Mouse (Mus musculus) liver, postnatal 0 days (tissue): ENCODE measurements around the gene Stx18. TPM values are rescaled to one million over a fixed set of nuclear protein-coding genes. Genes with fewer than 3 reads are reported as not detected.

Experiments
- ATAC-seq: fragments of 200-750 bp; cut with Nextera tagmentation; 2 replicates; pipeline ENCODE4 v1.8.0; 2017; ENCODE audit warnings: mild to moderate bottlenecking, moderate library complexity
- DNase-seq: peaks from one replicate; pipeline ENCODE4 v3.0.0-alpha.2; 2016
- H3K27ac ChIP-seq: fragments of 300-500 bp; sonication (generic); 2 replicates; pipeline ENCODE4 v1.5.1; 2014; ENCODE audit warnings: antibody characterized with exemption, moderate library complexity, mild to moderate bottlenecking, low read depth
- H3K27me3 ChIP-seq: fragments of 300-500 bp; sonication (generic); 2 replicates; pipeline ENCODE4 v1.6.1; 2014; ENCODE audit warnings: low read length, control low read depth, mixed read lengths; ENCODE audit not compliant: insufficient read depth
- H3K36me3 ChIP-seq: fragments of 300-500 bp; sonication (generic); replicated peaks from 2 replicates; pipeline ENCODE4 v1.6.1; 2014; ENCODE audit warnings: mild to moderate bottlenecking, control low read depth, low read length, moderate library complexity, mixed read lengths; ENCODE audit not compliant: insufficient read depth
- H3K4me1 ChIP-seq: fragments of 300-500 bp; sonication (generic); 2 replicates; pipeline ENCODE4 v1.6.1; 2014; ENCODE audit warnings: antibody characterized with exemption, mild to moderate bottlenecking, control low read depth; ENCODE audit not compliant: insufficient read depth
- H3K4me2 ChIP-seq: fragments of 300-500 bp; sonication (generic); 2 replicates; pipeline ENCODE4 v1.6.1; 2014; ENCODE audit warnings: low read depth, mild to moderate bottlenecking, low read length, moderate library complexity, mixed read lengths
- H3K4me3 ChIP-seq: fragments of 300-500 bp; sonication (generic); 2 replicates; pipeline ENCODE4 v1.5.1; 2014; ENCODE audit warnings: low read depth, low read length
- H3K9ac ChIP-seq: fragments of 300-500 bp; sonication (generic); replicated peaks from 2 replicates; pipeline ENCODE4 v1.6.1; 2014; ENCODE audit warnings: mild to moderate bottlenecking, moderate library complexity
- H3K9me3 ChIP-seq: fragments of 300-500 bp; sonication (generic); 2 replicates; pipeline ENCODE4 v1.6.1; 2016; ENCODE audit warnings: mild to moderate bottlenecking, control low read depth, low read length, mixed read lengths
- CTCF ChIP-seq: sonication (generic); IDR thresholded peaks from 2 replicates; pipeline ENCODE4 v1.5.1; 2016; ENCODE audit warnings: antibody characterized with exemption, low read depth
- EP300 ChIP-seq: IDR thresholded peaks from 2 replicates; pipeline ENCODE4 v1.6.1; 2016; ENCODE audit warnings: antibody characterized with exemption, low read depth, mild to moderate bottlenecking
- WGBS: fragments of 180-500 bp; shearing (Covaris S2); extraction: QIAGEN DNeasy Blood & Tissue Kit; methylation state at CpG from one replicate; pipeline ENCODE4 v1.1.7; 2014; ENCODE audit not compliant: insufficient replicate concordance; 5-methylcytosine and 5-hydroxymethylcytosine counted together
- polyA plus RNA-seq: library from polyadenylated mRNA; unstranded; fragments of >200 nt; fragmentation: Nextera tagmentation; extraction: Ambion mirVana; gene quantifications from 2 replicates; pipeline ENCODE4 v1.2.1, GENCODE M21; 2015

Gene Stx18
- polyA plus RNA-seq, 1 experiment from 2014 or later: 15.2 TPM

- ATAC-seq: no peak
These were observed 47.2 kb downstream of the Stx18 start for GRCm38 (mm10) chr5:38085561-38086392.

DNA sequence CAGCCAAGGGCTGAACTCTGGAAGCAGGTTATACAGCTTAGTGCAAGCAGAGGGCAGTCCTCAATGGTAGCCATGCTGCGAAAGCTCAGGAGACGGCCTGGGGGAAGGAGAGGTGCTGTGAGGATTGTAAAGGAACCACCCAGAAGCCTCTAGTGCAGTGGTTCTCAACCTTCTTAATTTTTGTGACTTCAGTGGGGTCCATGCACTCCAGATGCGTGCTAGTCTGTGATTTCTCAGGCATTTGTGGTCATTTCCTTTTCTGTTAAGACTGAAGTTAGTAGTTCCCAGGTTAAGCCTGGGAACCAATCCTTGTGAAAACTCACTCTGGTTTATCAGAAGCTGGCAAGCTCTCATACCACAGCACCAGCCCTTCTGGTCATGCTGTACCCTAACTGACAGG is 51.6 kb downstream of the Stx18 start:
- Histone ChIP-seq H3K4me1 (no peaks in the 10 kb centered on the region), H3K27me3 (no peaks in the 10 kb centered on the region), H3K27ac (no peak overlapping the region), H3K36me3 (no peaks in the 10 kb centered on the region), H3K9me3 (no peaks in the 10 kb centered on the region), H3K9ac (no peak overlapping the region), H3K4me2 (no peak overlapping the region), H3K4me3 (no peak overlapping the region)
- DNase-seq (no peak), ATAC-seq (no peak)
- 66% methylated on average over 3 of the region's 3 CpGs for WGBS
- TF ChIP-seq EP300: no peak
- no peak for TF ChIP-seq CTCF

More at GRCm38 (mm10) chr5:38085561-38086392, 47.2 kb downstream of the Stx18 start:
- no peaks in the 10 kb centered on the region for H3K27me3 ChIP-seq
- H3K9me3 ChIP-seq: no peaks in the 10 kb centered on the region
- no peaks in the 10 kb centered on the region for H3K4me1 ChIP-seq
- no peak overlapping the region for H3K4me2 ChIP-seq
- peak; percentile 65 for DNase-seq
- no peak overlapping the region for H3K27ac ChIP-seq
- TF ChIP-seq EP300 (no peak), CTCF (peak; percentile 91)
- H3K9ac ChIP-seq: no peak overlapping the region
- H3K4me3 ChIP-seq: no peak overlapping the region
- H3K36me3 ChIP-seq: no peaks in the 10 kb centered on the region
- 50% methylated on average over 10 of the region's 10 CpGs for WGBS

DNA sequence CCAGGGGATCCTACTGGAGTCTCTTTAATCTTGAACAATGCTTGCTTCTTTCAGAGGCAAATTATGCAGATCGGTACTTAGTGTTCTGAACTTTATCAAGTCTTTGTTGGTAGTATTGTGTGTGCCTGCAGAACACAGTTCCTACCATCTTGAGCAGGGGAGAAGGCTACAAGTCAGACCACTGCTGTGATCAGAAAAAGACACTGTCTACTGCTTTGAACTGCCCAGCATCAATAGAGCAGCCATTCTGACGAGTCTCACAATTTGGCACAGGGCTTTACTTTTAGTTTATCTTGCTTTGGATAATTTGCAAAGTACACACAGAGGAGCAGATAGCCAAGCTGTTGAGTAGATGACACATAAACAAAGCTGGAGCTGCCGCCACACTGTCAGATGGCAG is 52.0 kb downstream of the Stx18 start:
- Histone ChIP-seq H3K27ac (no peak overlapping the region), H3K9ac (no peak overlapping the region), H3K27me3 (no peaks in the 10 kb centered on the region), H3K4me3 (no peak overlapping the region), H3K36me3 (no peaks in the 10 kb centered on the region), H3K9me3 (no peaks in the 10 kb centered on the region), H3K4me1 (no peaks in the 10 kb centered on the region), H3K4me2 (no peak overlapping the region)
- no peak for DNase-seq
- 85% methylated on average over 3 of the region's 3 CpGs for WGBS
- TF ChIP-seq EP300 (no peak), CTCF (no peak)
- no peak for ATAC-seq

GRCm38 (mm10) chr5:38091046-38091965 is 52.8 kb downstream of the Stx18 start:
- Histone ChIP-seq H3K27me3 (no peaks in the 10 kb centered on the region), H3K4me1 (no peaks in the 10 kb centered on the region), H3K4me3 (no peak overlapping the region), H3K9me3 (no peaks in the 10 kb centered on the region), H3K4me2 (no peak overlapping the region), H3K36me3 (no peaks in the 10 kb centered on the region), H3K9ac (no peak overlapping the region), H3K27ac (no peak overlapping the region)
- TF ChIP-seq EP300 (no peak), CTCF (peak; percentile 80)
- 54% methylated on average over 8 of the region's 8 CpGs for WGBS
- DNase-seq (no peak), ATAC-seq (no peak)

GRCm38 (mm10) chr5:38091966-38092304 is 53.4 kb downstream of the Stx18 start:
- H3K27me3 ChIP-seq: no peaks in the 10 kb centered on the region
- ATAC-seq (no peak), DNase-seq (no peak)
- H3K9ac ChIP-seq: no peak overlapping the region
- no peaks in the 10 kb centered on the region for H3K36me3 ChIP-seq
- no peak overlapping the region for H3K4me2 ChIP-seq
- TF ChIP-seq CTCF (no peak), EP300 (no peak)
- 58% methylated on average over 2 of the region's 2 CpGs for WGBS
- no peaks in the 10 kb centered on the region for H3K9me3 ChIP-seq
- H3K4me1 ChIP-seq: no peaks in the 10 kb centered on the region
- H3K27ac ChIP-seq: no peak overlapping the region
- H3K4me3 ChIP-seq: no peak overlapping the region

DNA sequence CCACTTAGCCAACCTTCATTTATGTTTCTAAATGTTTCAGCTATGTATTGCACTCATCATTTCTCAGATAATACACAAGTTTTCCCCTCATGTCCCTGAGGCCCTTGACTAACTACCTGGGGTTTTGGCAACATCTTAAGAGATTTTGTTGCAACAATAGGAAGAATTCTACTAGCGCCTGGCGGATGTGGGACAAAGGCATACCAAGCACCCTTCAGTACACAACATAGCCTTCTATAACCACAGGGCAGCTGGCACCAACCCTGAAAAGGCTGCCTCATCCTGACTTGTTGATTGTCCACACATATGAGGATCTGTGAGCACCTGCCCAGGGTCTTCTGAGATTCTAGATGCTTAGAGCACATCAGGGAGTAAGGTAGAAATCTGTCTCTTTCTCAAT is 55.8 kb downstream of the Stx18 start:
- Histone ChIP-seq H3K9me3 (no peaks in the 10 kb centered on the region), H3K4me1 (no peaks in the 10 kb centered on the region), H3K4me2 (no peak overlapping the region), H3K27me3 (no peaks in the 10 kb centered on the region), H3K27ac (no peak overlapping the region), H3K4me3 (no peak overlapping the region), H3K36me3 (no peaks in the 10 kb centered on the region), H3K9ac (no peak overlapping the region)
- ATAC-seq: no peak
- 91% methylated on average over 2 of the region's 2 CpGs for WGBS
- no peak for DNase-seq
- no peak for TF ChIP-seq EP300
- TF ChIP-seq CTCF: no peak
